Mouse (Mus musculus): ENCODE results near the gene Tnfrsf11a. TPM values are rescaled to one million over a fixed set of nuclear protein-coding genes. Genes with fewer than 3 reads are reported as not detected.

Gene Tnfrsf11a
- polyA plus RNA-seq, 1 experiment from 2014 or later = 1.6 TPM

DNA sequence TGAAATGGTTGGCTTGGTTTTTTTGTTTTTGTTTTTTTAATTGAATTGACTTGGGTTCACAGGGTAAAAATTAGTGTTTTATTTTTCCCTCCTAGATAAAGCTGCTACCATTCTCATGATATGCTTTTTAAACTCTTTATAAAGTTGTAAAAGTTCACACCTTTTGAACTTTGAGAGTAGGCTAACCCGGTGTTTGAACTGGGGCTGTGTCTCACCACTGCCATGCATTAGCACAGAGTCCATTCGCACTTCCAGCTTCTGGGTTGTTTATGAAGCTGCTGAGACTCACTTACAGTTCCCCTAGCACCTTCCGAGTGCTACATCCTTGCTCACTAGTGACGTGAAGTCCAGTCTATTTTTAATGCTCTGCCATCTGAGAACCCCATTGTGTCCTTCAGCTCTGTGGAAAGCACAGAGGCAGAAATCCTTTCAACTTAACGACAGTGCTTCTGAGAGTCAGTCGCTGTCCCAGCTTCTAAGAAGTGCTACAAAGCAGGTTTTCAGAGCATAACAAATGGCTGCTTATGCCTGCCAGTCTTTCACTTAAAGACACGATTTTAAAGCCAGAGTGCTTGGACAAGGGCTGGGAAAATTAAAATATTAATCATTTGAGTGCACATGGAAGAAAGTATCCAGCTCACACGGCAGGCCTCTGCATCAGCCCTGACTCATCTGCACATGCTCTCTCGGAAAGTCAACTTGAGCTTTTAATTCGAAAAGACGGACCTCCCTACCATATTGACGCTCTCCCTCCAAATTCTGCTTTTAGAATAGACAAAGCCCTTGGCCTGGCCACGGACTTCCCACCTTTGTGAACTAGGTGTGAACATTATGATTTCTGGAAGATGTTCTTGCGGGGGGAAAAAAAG lies 34.1 kb downstream of the Tnfrsf11a start:
- no peak for ATAC-seq (ENCODE audit: insufficient number of reproducible peaks, low FRiP score, low TSS enrichment, low read depth)
- H3K4me1 ChIP-seq = peaks cover 16% of the 10 kb centered on the region
- no peak overlapping the region for H3K9ac ChIP-seq
- H3K27me3 ChIP-seq = no peaks in the 10 kb centered on the region
- no peak overlapping the region for H3K4me3 ChIP-seq (replicated peaks)
- H3K4me2 ChIP-seq (replicated peaks) = no peak overlapping the region
- H3K36me3 ChIP-seq = no peaks in the 10 kb centered on the region
- no peak overlapping the region for H3K27ac ChIP-seq (replicated peaks)
- H3K9me3 ChIP-seq (replicated peaks) = no peaks in the 10 kb centered on the region
- 55% methylated on average over 14 of the region's 14 CpGs for WGBS

DNA sequence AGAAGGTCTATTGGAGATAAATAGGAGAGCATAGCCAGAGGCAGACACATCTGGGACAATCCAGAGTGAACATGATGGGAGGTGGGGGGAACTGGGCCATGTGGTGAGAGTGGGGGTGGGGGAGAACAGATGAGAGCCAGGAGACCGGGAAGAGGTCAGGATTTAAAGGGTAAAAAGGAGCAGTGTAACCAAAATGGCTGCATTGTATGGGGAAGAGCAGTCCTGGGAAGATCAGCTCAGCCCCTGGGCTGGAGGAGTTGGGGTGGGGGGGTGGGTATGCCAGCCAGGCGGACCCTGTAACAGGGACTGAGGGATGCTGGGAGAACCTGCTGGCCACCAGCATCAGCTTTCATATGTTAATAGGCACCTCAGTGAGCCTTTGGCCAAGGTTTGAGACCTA lies 34.8 kb downstream of the Tnfrsf11a start:
- Histone ChIP-seq H3K4me1 (peaks cover 18% of the 10 kb centered on the region), H3K4me2 (replicated peaks) (no peak overlapping the region), H3K9me3 (replicated peaks) (no peaks in the 10 kb centered on the region), H3K27ac (replicated peaks) (no peak overlapping the region), H3K4me3 (replicated peaks) (no peak overlapping the region), H3K9ac (no peak overlapping the region), H3K27me3 (no peaks in the 10 kb centered on the region), H3K36me3 (no peaks in the 10 kb centered on the region)
- ATAC-seq (ENCODE audit: insufficient number of reproducible peaks, low FRiP score, low TSS enrichment, low read depth) = no peak
- 66% methylated on average over 2 of the region's 2 CpGs for WGBS

DNA sequence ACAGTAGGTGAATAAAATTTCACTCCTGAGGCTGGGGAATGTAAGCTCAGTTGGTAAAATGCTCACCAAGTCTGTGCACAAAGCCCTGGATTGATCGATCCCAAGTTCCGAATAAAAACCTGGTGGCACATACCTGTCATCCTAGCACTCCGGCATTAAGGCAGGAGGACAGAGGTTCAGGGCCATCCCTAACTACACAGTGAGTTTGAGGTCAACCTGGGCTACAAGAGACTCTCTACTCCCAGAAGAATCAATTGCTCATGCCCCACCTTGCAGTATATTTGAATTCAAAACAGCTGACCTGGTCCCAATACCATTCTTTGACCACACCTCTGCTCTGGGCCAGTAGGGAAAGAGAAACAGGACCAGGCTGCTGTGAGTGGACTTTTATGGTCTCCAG lies 35.2 kb downstream of the Tnfrsf11a start:
- Histone ChIP-seq H3K4me1 (peaks cover 18% of the 10 kb centered on the region), H3K4me2 (replicated peaks) (no peak overlapping the region), H3K4me3 (replicated peaks) (no peak overlapping the region), H3K9ac (no peak overlapping the region), H3K9me3 (replicated peaks) (no peaks in the 10 kb centered on the region), H3K36me3 (no peaks in the 10 kb centered on the region), H3K27ac (replicated peaks) (no peak overlapping the region), H3K27me3 (no peaks in the 10 kb centered on the region)
- WGBS = 80% methylated on average over 3 of the region's 3 CpGs
- ATAC-seq (ENCODE audit: insufficient number of reproducible peaks, low FRiP score, low TSS enrichment, low read depth) = no peak

DNA sequence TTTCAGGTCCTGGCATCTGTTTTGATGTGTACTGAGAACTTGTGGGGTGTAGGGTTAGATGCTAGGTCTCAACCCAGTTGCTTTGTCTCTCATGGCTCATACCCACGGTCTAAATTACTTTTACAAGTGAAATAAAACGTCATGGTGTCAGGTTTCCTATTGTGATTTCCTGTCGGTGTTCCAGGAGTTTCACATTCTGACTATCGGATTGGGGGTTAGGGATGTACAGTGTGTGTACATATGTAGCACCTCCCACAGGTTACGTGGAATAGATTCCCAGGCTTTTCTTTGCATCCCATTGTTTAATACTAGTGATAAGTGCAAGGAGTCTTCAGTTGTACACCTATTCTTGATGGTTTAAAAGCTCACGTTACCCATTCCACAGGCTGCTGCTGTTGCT lies 38.5 kb downstream of the Tnfrsf11a start:
- no peaks in the 10 kb centered on the region for H3K9me3 ChIP-seq (replicated peaks)

DNA sequence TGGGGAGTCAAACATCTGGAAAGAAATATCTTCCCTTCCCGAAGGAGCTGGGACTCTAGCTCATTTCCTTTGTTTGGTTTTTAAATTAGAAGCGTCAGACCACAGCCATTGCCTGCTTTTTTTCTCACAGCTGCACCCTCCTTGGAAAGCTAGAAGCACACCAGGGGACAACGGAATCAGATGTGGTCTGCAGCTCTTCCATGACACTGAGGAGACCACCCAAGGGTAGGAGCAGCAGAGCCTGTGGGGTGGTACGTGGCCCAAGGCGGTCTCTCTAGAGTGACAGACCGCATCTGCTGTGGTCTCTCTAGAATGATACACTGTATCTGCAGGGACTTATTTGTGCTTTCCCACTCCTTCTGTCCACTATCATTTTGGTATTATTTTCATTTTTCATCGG lies 39.2 kb downstream of the Tnfrsf11a start:
- Histone ChIP-seq H3K27ac (replicated peaks) (peak overlapping the region; percentile 39; the same call in 1 of the 2 replicates), H3K4me1 (peaks cover 12% of the 10 kb centered on the region), H3K9ac (no peak overlapping the region), H3K36me3 (no peaks in the 10 kb centered on the region), H3K9me3 (replicated peaks) (no peaks in the 10 kb centered on the region), H3K4me2 (replicated peaks) (0 out of 2 replicates have a peak overlapping the region, but pooled peaks have one; percentile 3), H3K27me3 (no peaks in the 10 kb centered on the region), H3K4me3 (replicated peaks) (no peak overlapping the region)
- peak; percentile 63; the same call in 1 of the 2 replicates for ATAC-seq (ENCODE audit: insufficient number of reproducible peaks, low FRiP score, low TSS enrichment, low read depth)
- 41% methylated on average over 7 of the region's 7 CpGs for WGBS

More for the DNA sequence above, 38.5 kb downstream of the Tnfrsf11a start:
- no peak for ATAC-seq (ENCODE audit: insufficient number of reproducible peaks, low FRiP score, low TSS enrichment, low read depth)
- Histone ChIP-seq H3K4me2 (replicated peaks) (0 out of 2 replicates have a peak overlapping the region, but pooled peaks have one; percentile 3), H3K36me3 (no peaks in the 10 kb centered on the region), H3K27me3 (no peaks in the 10 kb centered on the region), H3K4me1 (peaks cover 12% of the 10 kb centered on the region), H3K9ac (no peak overlapping the region), H3K4me3 (replicated peaks) (no peak overlapping the region), H3K27ac (replicated peaks) (peak overlapping the region; percentile 39; the same call in 1 of the 2 replicates)
- 23% methylated on average over 6 of the region's 6 CpGs for WGBS

DNA sequence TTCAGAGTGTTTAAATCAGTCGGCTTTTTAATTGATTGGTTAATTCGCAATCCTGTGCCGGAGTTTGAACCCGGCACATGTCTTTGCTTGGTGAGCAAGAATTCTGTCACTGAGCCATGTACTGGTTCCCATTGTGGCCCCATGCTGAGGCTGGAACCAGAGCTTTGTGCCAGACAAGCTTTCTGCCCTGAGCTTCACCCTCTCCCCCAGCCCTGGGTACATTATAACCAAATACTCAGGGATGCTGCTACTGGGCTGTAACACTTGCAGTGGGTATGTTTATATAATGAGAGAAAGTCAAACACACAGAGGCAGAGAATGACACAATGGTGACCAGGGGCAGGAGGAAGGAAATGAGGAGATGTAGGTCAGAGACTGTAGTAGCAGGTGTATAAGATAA lies 43.8 kb downstream of the Tnfrsf11a start:
- Histone ChIP-seq H3K36me3 (no peaks in the 10 kb centered on the region), H3K9ac (no peak overlapping the region), H3K4me2 (replicated peaks) (no peak overlapping the region), H3K27me3 (no peaks in the 10 kb centered on the region), H3K9me3 (replicated peaks) (no peaks in the 10 kb centered on the region), H3K27ac (replicated peaks) (no peak overlapping the region), H3K4me3 (replicated peaks) (no peak overlapping the region), H3K4me1 (0 out of 2 replicates have a peak, but pooled peaks cover 5% of the 10 kb centered on the region)
- WGBS = 97% methylated on average over 4 of the region's 4 CpGs
- ATAC-seq (ENCODE audit: insufficient number of reproducible peaks, low FRiP score, low TSS enrichment, low read depth) = no peak

DNA sequence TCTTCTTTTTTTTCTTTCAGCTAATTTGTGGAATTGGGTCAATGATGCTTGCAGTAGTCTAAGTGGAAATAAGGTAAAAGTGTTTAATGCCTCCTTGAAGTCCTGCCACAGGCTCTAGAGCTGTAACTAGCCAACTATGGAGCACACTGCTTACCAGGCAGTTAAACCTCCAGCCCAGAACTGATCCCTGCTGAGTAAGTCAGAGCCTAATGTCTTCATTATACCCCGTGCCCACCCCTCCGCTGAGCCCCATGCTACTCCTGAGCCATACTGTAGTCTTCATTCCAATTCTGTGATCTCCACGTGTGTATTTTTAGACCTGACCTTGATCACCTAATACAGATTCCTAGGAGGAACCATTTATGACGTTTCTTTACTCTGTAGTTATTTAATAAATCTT lies 44.5 kb downstream of the Tnfrsf11a start:
- 72% methylated on average over 4 of the region's 4 CpGs for WGBS
- H3K36me3 ChIP-seq = no peaks in the 10 kb centered on the region
- H3K27ac ChIP-seq (replicated peaks) = no peak overlapping the region
- H3K9me3 ChIP-seq (replicated peaks) = no peaks in the 10 kb centered on the region
- H3K4me2 ChIP-seq (replicated peaks) = no peak overlapping the region
- no peak overlapping the region for H3K9ac ChIP-seq
- H3K27me3 ChIP-seq = no peaks in the 10 kb centered on the region
- H3K4me3 ChIP-seq (replicated peaks) = no peak overlapping the region
- ATAC-seq (ENCODE audit: insufficient number of reproducible peaks, low FRiP score, low TSS enrichment, low read depth) = no peak
- H3K4me1 ChIP-seq = no peaks in the 10 kb centered on the region

DNA sequence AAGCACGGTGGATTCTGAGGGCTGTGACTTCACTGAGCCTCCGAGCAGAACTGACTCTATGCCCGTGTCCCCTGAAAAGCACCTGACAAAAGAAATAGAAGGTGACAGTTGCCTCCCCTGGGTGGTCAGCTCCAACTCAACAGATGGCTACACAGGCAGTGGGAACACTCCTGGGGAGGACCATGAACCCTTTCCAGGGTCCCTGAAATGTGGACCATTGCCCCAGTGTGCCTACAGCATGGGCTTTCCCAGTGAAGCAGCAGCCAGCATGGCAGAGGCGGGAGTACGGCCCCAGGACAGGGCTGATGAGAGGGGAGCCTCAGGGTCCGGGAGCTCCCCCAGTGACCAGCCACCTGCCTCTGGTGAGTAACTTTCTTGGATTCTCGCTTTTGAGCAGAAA lies 46.9 kb downstream of the Tnfrsf11a start:
- H3K27me3 ChIP-seq = no peaks in the 10 kb centered on the region
- no peaks in the 10 kb centered on the region for H3K9me3 ChIP-seq (replicated peaks)
- H3K27ac ChIP-seq (replicated peaks) = no peak overlapping the region
- no peak overlapping the region for H3K4me3 ChIP-seq (replicated peaks)
- no peak overlapping the region for H3K4me2 ChIP-seq (replicated peaks)
- H3K9ac ChIP-seq = no peak overlapping the region
- no peaks in the 10 kb centered on the region for H3K36me3 ChIP-seq
- ATAC-seq (ENCODE audit: insufficient number of reproducible peaks, low FRiP score, low TSS enrichment, low read depth) = peak; percentile 54; the same call in 1 of the 2 replicates
- H3K4me1 ChIP-seq = no peaks in the 10 kb centered on the region
- WGBS = 87% methylated on average over 7 of the region's 7 CpGs

DNA sequence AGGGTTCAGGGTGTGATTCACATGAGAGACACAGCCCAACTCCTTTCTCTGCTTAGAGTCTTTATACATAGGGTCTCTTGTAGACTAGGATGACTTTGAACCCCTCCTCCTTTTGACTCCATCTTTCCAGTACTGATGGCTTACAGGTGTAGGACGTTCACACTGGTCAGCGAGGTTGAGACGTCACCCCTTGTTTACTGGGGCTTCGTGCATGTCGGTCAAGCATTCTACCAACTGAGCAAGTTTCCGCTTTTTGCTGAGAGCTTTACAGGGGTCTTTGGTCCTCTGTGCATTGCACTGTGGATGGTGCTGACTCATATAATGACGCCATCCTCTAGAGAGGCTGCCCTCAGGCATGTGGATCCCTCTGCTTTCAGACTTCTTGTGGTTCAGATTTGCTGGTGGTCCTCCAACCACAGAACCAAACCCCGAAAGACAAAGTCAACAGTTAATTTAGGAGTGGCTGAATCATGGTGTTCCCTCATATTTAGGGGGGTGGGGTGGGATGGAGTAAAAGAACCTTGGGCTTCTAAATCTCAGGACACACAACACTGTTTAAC lies 47.3 kb downstream of the Tnfrsf11a start:
- no peak overlapping the region for H3K27ac ChIP-seq (replicated peaks)

DNA sequence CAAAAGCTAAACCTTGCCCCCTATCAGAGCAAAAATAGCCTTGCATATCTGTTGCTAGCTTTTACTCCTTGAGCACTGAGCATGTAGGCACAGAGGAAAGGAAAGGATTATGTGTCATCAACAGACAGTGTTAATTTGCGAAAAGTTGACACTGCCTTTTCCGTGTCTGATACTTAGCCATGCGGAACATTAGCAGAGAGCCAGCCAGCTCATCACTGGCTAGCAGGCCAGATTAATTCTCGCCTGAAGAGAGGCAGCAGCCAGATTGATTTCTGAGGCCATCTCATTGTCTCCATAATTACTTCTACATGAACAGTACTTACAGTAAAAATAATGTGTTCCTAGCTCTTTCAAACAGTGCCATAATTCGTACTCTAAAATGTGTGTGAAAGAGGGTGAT lies 48.7 kb downstream of the Tnfrsf11a start:
- Histone ChIP-seq H3K4me2 (replicated peaks) (no peak overlapping the region), H3K4me1 (no peaks in the 10 kb centered on the region)
- ATAC-seq (ENCODE audit: insufficient number of reproducible peaks, low FRiP score, low TSS enrichment, low read depth) = no peak

More for the DNA sequence above, 47.3 kb downstream of the Tnfrsf11a start:
- no peak overlapping the region for H3K4me3 ChIP-seq (replicated peaks)
- H3K9me3 ChIP-seq (replicated peaks) = no peaks in the 10 kb centered on the region
- no peaks in the 10 kb centered on the region for H3K27me3 ChIP-seq
- no peak overlapping the region for H3K9ac ChIP-seq
- no peaks in the 10 kb centered on the region for H3K4me1 ChIP-seq
- no peak overlapping the region for H3K4me2 ChIP-seq (replicated peaks)
- no peaks in the 10 kb centered on the region for H3K36me3 ChIP-seq
- 83% methylated on average over 8 of the region's 8 CpGs for WGBS
- ATAC-seq (ENCODE audit: insufficient number of reproducible peaks, low FRiP score, low TSS enrichment, low read depth) = 0 out of 2 replicates have a peak, but pooled peaks have one; percentile 29

DNA sequence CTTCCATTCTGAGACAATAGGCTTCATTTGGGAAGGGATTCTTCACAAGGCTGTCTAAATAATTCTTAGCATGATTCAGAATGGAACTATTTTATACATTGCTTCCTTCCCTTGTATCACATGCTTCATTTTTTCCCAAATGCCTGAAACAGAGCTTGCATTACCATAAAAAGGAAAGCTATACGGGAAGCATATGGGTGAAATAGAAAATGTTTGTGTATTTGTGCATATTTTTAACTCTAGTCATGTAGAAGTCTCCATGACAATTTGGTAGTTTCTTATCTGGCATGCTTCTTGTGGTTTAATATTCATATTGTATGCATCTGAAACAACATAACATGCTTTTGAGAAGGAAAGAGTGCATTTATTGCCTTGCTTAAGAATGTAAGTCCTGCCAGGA lies 52.3 kb downstream of the Tnfrsf11a start:
- no peak for ATAC-seq (ENCODE audit: insufficient number of reproducible peaks, low FRiP score, low TSS enrichment, low read depth)
- Histone ChIP-seq H3K4me1 (no peaks in the 10 kb centered on the region), H3K36me3 (no peaks in the 10 kb centered on the region), H3K27me3 (no peaks in the 10 kb centered on the region), H3K27ac (replicated peaks) (no peak overlapping the region), H3K4me3 (replicated peaks) (no peak overlapping the region), H3K9ac (no peak overlapping the region), H3K9me3 (replicated peaks) (no peaks in the 10 kb centered on the region), H3K4me2 (replicated peaks) (no peak overlapping the region)
- WGBS = 34% methylated on average over 1 of the region's 1 CpGs

More for the DNA sequence above, 48.7 kb downstream of the Tnfrsf11a start:
- no peak overlapping the region for H3K9ac ChIP-seq
- H3K36me3 ChIP-seq = no peaks in the 10 kb centered on the region
- no peaks in the 10 kb centered on the region for H3K9me3 ChIP-seq (replicated peaks)
- no peaks in the 10 kb centered on the region for H3K27me3 ChIP-seq
- 57% methylated on average over 5 of the region's 5 CpGs for WGBS
- H3K4me3 ChIP-seq (replicated peaks) = no peak overlapping the region
- no peak overlapping the region for H3K27ac ChIP-seq (replicated peaks)

Data from embryonic facial prominence, embryonic 15.5 days (tissue).